Mouse (Mus musculus): ENCODE results near the gene Sbno2.

GRCm38 (mm10) chr10:80053831-80054815 lies 51.2 kb downstream of the Sbno2 start:
- TF ChIP-seq FLI1 (IDR thresholded peaks at IDR 0.05; ENCODE audit: low read length) (no peak), GATA1 (IDR thresholded peaks at IDR 0.05; ENCODE audit: borderline replicate concordance, low read length) (no peak)

Measured in megakaryocyte, embryonic 14.5 days (primary cell).